Mouse (Mus musculus): ENCODE measurements at regions not wholly inside any gene's neighbourhood (a gene's known extent, or its start where the extent isn't known, plus 50 kb on each side); places are given as distances from the start of the nearest gene placed in this dataset.

- TF ChIP-seq CTCF (IDR thresholded peaks at IDR 0.05; ENCODE audit: control insufficient read depth, insufficient read depth, insufficient replicate concordance, low read depth, low read length): no peak
- no peak for TF ChIP-seq POLR2A (IDR thresholded peaks at IDR 0.05; ENCODE audit: control insufficient read depth, low read depth, low read length)
These were observed 402.5 kb downstream of the Nova1 start for GRCm38 (mm10) chr12:46416250-46416649.

Data from testis, adult 2 months (tissue).